Mouse (Mus musculus) lung, embryonic 16.5 days (tissue): ENCODE results near the gene Btbd1. TPM values are rescaled to one million over a fixed set of nuclear protein-coding genes. Genes with fewer than 3 reads are reported as not detected.

ENCODE experiments used
- ATAC-seq: fragments of 200-750 bp; cut with Nextera tagmentation; 2 replicates; pipeline ENCODE4 v1.8.0; 2017; ENCODE audit warnings: low read depth, mild to moderate bottlenecking, moderate library complexity
- H3K27ac ChIP-seq: fragments of 300-500 bp; sonication (generic); 2 replicates; pipeline ENCODE4 v1.5.1; 2014; ENCODE audit warnings: mild to moderate bottlenecking, control low read depth, low read length
- H3K27me3 ChIP-seq: fragments of 300-500 bp; sonication (generic); 2 replicates; pipeline ENCODE4 v1.6.1; 2014; ENCODE audit warnings: low read depth, low read length, mixed read lengths; ENCODE audit not compliant: control insufficient read depth, insufficient read depth
- H3K36me3 ChIP-seq: fragments of 300-500 bp; sonication (generic); 2 replicates; pipeline ENCODE4 v1.6.1; 2014; ENCODE audit warnings: low read length; ENCODE audit not compliant: control insufficient read depth, insufficient read depth
- H3K4me1 ChIP-seq: fragments of 300-500 bp; sonication (generic); replicated peaks from 2 replicates; pipeline ENCODE4 v1.6.1; 2014; ENCODE audit warnings: low read length, mixed read lengths; ENCODE audit not compliant: control insufficient read depth, insufficient read depth
- H3K4me2 ChIP-seq: fragments of 300-500 bp; sonication (generic); 2 replicates; pipeline ENCODE4 v1.6.1; 2014; ENCODE audit warnings: low read depth, low read length, control low read depth
- H3K4me3 ChIP-seq: fragments of 300-500 bp; sonication (generic); 2 replicates; pipeline ENCODE4 v1.5.1; 2014; ENCODE audit warnings: mild to moderate bottlenecking, low read length, control low read depth
- H3K9ac ChIP-seq: fragments of 300-500 bp; sonication (generic); 2 replicates; pipeline ENCODE4 v1.6.1; 2014; ENCODE audit warnings: low read length, control low read depth
- H3K9me3 ChIP-seq: fragments of 300-500 bp; sonication (generic); 2 replicates; pipeline ENCODE4 v1.6.1; 2016; ENCODE audit warnings: low read length; ENCODE audit not compliant: control insufficient read depth
- WGBS: fragments of 180-500 bp; shearing (Covaris S2); extraction: QIAGEN DNeasy Blood & Tissue Kit; methylation state at CpG from one replicate; pipeline ENCODE4 v1.1.7; 2014; 5-methylcytosine and 5-hydroxymethylcytosine counted together
- polyA plus RNA-seq: library from polyadenylated mRNA; unstranded; fragments of >200 nt; fragmentation: Nextera tagmentation; extraction: Ambion mirVana; gene quantifications from 2 replicates; pipeline ENCODE4 v1.2.1, GENCODE M21; 2015

Btbd1 gene
- 50.0 and 50.9 TPM in 2 replicates for polyA plus RNA-seq

- Histone ChIP-seq H3K27ac (peak within 1 kb of the TSS; percentile 92), H3K9ac (peak within 1 kb of the TSS; percentile 75), H3K4me3 (peak within 1 kb of the TSS; percentile 62), H3K36me3 (no peaks in the 10 kb centered on the region), H3K27me3 (no peaks in the 10 kb centered on the region), H3K4me2 (peak within 1 kb of the TSS; percentile 74), H3K4me1 (peaks cover 30% of the 10 kb centered on the region), H3K9me3 (no peaks in the 10 kb centered on the region)
- 1% methylated on average over 43 of the region's 58 CpGs for WGBS
- ATAC-seq: peak; percentile 96
Observed at GRCm38 (mm10) chr7:81829379-81829894, at the start of gene Btbd1. Gene Btbd1 (minus strand): TSS chr7:81829431.

DNA sequence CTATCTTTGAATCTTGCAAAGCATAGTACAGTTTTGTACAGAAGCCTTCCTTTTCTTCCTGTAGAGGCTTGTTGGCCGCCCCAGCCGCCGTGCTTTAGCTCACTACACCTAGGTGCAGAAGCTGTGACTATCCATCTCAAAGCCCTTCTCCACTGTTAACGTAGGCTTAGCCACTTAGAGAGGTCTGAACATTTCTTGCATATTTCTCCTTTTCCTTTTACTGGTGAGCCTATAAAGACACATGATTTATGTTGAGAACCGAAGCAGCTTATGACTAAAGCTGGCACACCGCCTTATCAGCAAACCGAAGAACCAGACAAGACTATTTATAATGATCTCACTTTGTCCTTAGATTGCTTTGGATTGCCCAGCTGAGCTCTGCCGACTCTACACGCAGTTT lies 46.1 kb upstream of the Btbd1 start:
- no peak for ATAC-seq
- 44% methylated on average over 9 of the region's 9 CpGs for WGBS
- Histone ChIP-seq H3K4me1 (peaks cover 11% of the 10 kb centered on the region), H3K4me2 (no peak overlapping the region), H3K27me3 (no peaks in the 10 kb centered on the region), H3K9me3 (no peaks in the 10 kb centered on the region), H3K4me3 (no peak overlapping the region), H3K9ac (no peak overlapping the region), H3K27ac (no peak overlapping the region), H3K36me3 (no peaks in the 10 kb centered on the region)

GRCm38 (mm10) chr7:81874636-81875035 lies 45.4 kb upstream of the Btbd1 start:
- Histone ChIP-seq H3K27me3 (no peaks in the 10 kb centered on the region), H3K27ac (no peak overlapping the region), H3K36me3 (no peaks in the 10 kb centered on the region), H3K9me3 (no peaks in the 10 kb centered on the region), H3K9ac (no peak overlapping the region), H3K4me2 (no peak overlapping the region), H3K4me3 (no peak overlapping the region), H3K4me1 (peaks cover 11% of the 10 kb centered on the region)
- no peak for ATAC-seq
- WGBS: 58% methylated on average over 6 of the region's 6 CpGs

DNA sequence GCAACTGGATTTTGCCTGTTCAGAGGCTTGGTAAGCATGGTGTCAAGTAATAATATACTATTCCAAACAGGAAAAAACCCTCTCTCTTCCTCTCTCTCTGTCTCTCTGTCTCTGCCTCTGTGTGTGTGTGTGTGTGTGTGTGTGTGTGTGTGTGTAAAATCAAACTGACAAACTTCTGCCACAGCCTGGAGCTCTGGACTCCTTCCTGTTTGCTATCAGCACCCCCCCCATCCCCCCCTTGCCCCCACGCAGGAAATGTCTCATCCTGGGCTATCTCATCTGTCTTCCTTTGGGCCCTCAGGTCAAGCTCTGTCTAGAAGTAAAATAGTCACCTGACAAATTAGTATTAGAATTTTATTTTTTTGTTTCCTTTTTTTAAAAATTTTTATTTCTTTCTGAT lies 44.6 kb upstream of the Btbd1 start:
- no peaks in the 10 kb centered on the region for H3K9me3 ChIP-seq
- ATAC-seq: no peak
- H3K27me3 ChIP-seq: no peaks in the 10 kb centered on the region
- peaks cover 11% of the 10 kb centered on the region for H3K4me1 ChIP-seq
- no peak overlapping the region for H3K4me2 ChIP-seq
- H3K36me3 ChIP-seq: no peaks in the 10 kb centered on the region
- H3K4me3 ChIP-seq: no peak overlapping the region
- H3K9ac ChIP-seq: no peak overlapping the region
- WGBS: 13% methylated on average over 1 of the region's 1 CpGs
- H3K27ac ChIP-seq: no peak overlapping the region

DNA sequence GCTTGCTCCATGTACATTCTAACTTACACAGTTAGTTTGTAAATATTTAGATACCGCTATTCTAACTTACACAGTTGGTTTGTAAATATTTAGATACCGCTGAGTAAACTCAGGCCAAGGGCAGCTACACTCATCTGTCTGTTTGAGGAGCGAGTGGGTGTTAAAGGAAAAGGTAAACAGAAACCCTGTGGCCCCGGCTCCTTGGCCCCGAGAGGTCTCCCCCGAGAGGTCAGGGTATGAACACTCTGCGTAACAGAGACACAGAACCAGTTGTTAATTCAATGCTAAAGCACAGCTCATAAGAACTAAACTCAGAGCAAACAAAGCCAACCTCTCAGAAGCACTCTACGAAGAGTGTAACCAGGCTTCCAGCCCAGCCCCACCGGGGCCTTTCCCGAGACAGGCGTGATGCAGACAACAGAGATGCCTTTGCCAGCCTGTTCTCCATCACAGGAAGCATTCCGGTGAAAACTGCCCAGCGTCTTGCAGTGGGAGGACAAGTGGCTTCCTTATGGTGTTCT lies 43.3 kb upstream of the Btbd1 start:
- Histone ChIP-seq H3K4me3 (no peak overlapping the region), H3K9me3 (no peaks in the 10 kb centered on the region), H3K36me3 (no peaks in the 10 kb centered on the region), H3K4me1 (peaks cover 11% of the 10 kb centered on the region), H3K27me3 (no peaks in the 10 kb centered on the region), H3K9ac (no peak overlapping the region), H3K27ac (no peak overlapping the region), H3K4me2 (no peak overlapping the region)
- WGBS: 32% methylated on average over 13 of the region's 13 CpGs
- ATAC-seq: peak; percentile 72

GRCm38 (mm10) chr7:81868158-81868557 lies 38.9 kb upstream of the Btbd1 start:
- Histone ChIP-seq H3K9me3 (no peaks in the 10 kb centered on the region), H3K27me3 (no peaks in the 10 kb centered on the region), H3K36me3 (no peaks in the 10 kb centered on the region), H3K9ac (no peak overlapping the region), H3K4me2 (no peak overlapping the region), H3K4me1 (peaks cover 7% of the 10 kb centered on the region), H3K4me3 (no peak overlapping the region), H3K27ac (no peak overlapping the region)
- WGBS: 25% methylated on average over 6 of the region's 6 CpGs
- ATAC-seq: peak; percentile 68

- Histone ChIP-seq H3K4me1 (no peaks in the 10 kb centered on the region), H3K27me3 (no peaks in the 10 kb centered on the region; the same call in 1 of the 2 replicates), H3K27ac (no peak overlapping the region), H3K36me3 (no peaks in the 10 kb centered on the region), H3K9me3 (no peaks in the 10 kb centered on the region), H3K4me2 (no peak overlapping the region), H3K4me3 (no peak overlapping the region), H3K9ac (no peak overlapping the region)
- ATAC-seq: no peak
- WGBS: 71% methylated on average over 9 of the region's 9 CpGs
Observed at GRCm38 (mm10) chr7:81867231-81867930, 38.1 kb upstream of the Btbd1 start.

DNA sequence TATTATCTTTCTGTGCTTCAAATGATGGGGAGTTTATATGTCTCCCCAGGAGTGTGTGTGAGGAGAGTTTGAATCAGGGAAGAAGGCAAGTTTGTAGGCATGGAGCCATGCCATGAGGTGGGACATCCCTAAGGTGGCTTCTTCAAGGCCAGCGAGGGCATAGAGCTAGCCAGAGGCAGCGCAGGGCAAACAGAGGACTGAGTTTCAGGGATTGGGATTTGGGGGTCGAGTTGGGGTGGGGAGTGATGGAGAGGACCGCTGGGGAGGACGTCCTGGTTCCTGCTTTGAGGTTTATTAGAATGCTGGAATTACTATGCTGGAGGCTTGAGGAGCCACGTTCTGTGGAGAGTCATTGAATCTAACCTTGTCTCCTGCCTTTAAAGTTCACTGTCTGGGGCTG lies 36.7 kb upstream of the Btbd1 start:
- Histone ChIP-seq H3K27ac (no peak overlapping the region), H3K4me1 (no peaks in the 10 kb centered on the region), H3K4me3 (no peak overlapping the region), H3K36me3 (no peaks in the 10 kb centered on the region), H3K27me3 (no peaks in the 10 kb centered on the region; the same call in 1 of the 2 replicates), H3K4me2 (no peak overlapping the region), H3K9me3 (no peaks in the 10 kb centered on the region), H3K9ac (no peak overlapping the region)
- WGBS: 88% methylated on average over 6 of the region's 6 CpGs
- no peak for ATAC-seq

GRCm38 (mm10) chr7:81864552-81864951 lies 35.3 kb upstream of the Btbd1 start:
- Histone ChIP-seq H3K36me3 (no peaks in the 10 kb centered on the region), H3K4me3 (no peak overlapping the region), H3K27me3 (peaks cover 7% of the 10 kb centered on the region), H3K27ac (no peak overlapping the region), H3K9ac (no peak overlapping the region), H3K4me2 (no peak overlapping the region), H3K9me3 (no peaks in the 10 kb centered on the region), H3K4me1 (peaks cover 2% of the 10 kb centered on the region; the same call in 1 of the 2 replicates)
- ATAC-seq: no peak
- WGBS: 87% methylated on average over 6 of the region's 6 CpGs
